Mouse (Mus musculus) NIH3T3 (cell line): ENCODE data around the gene Trip10.

Source experiments
- DNase-seq: peaks from one replicate; pipeline ENCODE4 v3.0.0-alpha.2; 2012; ENCODE audit warnings: low read depth

Gene Trip10

DNA sequence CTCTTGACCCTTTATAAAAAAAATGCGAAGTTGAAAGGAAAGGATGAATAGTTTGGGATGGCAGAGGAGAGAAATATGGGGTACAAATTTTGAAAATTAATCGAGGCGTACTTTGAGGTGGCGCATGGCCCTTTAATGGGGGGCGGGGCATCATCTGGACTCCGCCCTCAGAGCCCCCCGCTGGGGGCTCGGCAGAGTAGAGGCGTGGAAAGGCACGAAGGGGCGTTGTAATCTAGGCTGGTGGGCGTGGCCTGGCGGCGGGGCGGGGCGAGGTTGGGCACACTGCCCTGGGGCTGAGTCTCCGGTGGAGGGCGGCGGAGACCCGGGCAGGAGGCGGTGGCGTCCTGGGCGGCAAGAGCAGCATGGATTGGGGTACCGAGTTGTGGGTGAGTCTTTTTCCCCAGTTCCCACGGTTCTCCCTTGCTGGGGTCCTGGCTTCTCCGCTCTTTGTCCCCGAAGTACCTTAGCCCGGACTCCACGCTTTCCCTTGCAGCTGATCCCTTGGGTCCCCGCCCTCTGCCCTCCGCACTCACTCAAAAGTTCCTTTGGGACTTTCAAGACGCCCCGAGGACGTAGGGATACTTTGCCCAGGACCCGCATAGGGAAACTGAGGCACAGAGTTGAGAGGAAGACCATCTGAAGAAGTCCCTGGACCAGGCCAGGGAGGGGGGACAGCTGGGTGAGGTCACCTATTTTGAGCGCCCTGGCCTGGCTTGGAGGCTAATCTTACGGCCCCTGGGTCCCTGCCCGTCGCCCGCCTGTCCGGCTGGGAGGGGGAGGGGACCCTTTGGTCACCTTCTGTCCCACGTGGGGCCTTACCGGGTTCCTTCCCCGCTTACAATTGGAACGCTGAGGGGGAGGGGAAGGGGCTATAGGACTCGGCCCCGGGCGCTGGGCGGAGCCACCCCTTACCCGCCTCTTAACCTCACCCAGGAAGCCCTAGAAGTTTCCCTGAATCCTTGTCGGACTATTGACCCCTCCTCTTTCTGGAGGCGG is at the start of gene Trip10:
TSS of gene Trip10 (plus strand) at position 270 of the 996 bp plus-strand sequence.
- DNase-seq, result peak; percentile 98

DNA sequence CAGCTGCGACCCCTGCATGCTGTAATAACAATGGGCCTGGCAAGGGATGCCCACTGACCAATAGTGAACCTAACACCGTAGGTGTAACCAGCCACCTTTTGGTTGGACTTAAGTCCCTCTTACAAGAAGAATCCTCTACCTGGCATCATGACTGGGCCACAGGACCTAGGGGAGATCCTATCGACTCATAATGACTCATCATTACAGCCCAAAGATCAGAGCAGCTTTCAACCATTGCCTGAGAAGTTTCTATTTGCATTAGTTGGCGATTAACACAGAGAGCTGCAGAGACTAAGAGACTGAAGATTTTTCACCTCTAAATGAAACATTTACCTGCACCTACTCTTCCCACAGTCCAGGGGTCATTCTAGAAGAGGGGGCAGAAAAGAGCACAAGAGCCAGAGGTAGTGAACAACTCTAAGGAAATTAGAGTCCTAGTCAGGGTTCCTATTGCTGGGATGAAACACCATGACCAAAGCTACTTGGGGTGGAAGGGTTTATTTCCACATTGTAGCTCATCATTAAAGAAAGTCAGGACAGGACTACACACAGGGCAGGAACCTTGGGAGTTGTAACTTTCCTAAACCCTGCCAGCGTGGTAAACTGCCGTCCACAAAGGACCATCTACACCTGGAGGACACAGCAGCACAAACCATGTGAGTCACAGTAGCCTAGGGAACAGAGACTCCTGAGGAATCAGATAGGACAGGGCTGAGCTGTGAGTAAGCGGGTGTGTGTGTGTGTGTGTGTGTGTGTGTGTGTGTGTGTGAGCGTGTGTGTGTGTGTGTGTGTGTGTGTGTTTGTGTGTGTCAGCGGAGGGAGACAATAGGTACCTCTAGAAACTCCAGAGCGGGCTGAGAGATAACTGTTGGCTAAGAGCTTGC is 47.2 kb upstream of the Trip10 start:
- no peak for DNase-seq

DNA sequence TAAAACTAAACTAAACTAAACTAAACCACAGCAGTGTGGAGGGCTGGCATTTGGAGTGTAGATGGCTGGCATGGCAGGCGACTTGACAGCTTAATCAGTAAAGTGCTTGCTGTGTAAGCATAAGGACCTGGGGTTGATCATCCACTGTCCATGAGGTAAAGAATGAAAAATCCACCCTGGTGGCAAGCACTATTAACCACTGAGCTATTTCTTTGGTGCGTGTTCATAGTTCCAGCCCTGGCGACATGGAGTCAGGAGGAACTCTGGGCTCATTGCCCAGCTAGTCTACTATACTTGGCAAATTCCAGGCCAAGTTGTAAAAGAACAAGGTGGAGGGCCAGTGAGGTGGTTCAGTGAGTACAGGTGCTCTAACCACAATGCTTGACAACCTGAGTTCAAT is 41.3 kb upstream of the Trip10 start:
- DNase-seq, result peak; percentile 58

DNA sequence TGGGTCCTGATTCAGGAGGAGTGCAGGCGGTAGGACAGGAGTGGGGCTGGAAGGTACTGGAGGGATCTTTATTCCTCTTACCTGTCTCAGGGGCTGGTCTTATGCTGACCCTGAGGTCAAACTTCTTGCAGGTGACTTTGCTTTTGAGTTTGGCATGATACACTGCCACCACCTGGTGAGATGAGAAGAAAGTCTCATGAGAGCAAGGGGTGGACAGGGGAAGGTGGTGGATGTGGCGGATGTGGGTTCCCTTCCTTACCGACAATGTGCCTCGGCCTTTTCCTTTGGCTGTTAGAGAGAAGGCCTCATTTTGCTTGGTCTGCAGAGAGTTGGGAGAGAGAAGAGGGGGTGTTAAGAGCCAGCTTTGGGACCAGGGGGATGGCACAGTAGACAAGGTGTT is 39.9 kb upstream of the Trip10 start:
- no peak for DNase-seq

DNA sequence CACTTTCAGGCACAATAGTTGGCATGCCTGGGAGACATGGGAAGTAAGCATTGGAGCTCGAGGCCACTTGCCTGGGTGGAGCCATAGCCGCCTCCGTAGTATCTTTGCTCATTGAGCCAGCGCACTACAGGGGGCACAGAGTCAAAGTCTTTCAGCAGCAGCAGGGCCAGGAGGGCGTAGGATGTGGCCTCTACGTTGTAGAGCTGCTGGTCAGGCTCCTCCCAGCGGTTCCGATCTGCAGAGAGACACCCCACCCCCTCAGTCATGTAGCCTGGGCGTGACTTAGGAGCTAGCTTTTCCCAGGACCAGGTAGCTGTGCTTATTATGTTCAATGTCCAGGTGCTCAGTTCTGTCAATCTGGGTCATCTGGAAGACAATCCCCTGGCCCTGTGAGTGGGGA is 37.8 kb upstream of the Trip10 start:
- no peak for DNase-seq

DNA sequence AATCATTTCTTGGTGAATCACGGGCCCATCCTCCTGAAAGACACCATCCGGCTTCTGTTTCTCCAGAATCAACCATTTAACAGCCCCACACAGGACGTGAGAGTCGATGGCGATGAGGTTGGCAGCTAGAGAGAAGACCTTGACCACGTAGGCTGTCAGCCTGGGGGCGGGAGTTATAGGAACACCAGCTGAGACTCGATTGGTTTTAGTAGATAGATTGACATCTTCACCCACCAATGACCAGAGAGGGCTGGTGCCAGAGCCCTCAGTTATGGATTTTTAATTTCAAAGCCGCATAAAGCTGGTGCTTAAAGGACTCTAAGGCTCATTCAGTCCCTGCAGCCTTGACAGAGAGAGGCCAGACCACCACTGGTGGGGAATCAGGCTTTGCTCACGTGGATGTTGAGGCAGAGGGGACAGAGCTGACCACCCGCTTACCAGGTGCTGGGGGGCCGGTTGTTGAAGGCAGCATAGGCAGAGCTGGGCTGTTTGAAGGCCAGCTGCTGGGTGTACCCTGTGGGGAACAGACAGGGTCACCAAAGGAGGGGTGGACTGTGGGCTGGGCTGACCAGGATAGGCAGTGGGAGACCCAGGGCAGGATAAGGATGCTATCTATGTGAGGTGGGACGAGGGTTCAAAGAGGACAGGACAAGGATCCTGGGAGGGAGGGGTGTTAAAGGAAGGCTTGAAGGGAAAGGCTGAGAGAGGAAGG is 34.4 kb upstream of the Trip10 start:
- DNase-seq, result no peak

DNA sequence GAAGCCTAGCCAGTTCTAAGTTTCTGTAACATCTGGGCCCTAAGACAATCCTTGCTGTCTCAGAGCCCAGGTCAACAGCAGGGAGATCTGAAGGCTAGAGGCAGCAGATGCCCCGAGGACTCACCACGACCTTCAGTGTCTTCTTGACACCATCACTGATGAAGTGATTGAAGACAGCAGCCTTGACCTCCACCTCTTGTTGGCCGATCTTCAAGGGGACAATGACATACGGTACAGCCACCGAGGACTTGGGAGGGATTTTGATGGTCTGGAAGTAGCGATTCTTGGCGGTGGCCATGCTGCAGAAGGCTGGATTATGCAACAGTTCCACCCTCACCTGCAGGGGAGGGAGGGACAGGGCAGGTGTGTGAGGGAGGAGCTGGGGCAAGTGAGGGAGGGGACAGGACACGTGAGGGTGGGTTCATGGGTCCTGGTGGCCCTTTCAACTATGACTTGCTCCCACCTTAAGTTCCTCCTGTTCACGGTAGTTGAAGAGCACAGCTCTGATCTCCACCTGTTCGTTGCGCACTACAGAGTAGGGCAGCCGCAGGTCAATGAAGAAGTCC is 30.8 kb upstream of the Trip10 start:
- no peak for DNase-seq

DNA sequence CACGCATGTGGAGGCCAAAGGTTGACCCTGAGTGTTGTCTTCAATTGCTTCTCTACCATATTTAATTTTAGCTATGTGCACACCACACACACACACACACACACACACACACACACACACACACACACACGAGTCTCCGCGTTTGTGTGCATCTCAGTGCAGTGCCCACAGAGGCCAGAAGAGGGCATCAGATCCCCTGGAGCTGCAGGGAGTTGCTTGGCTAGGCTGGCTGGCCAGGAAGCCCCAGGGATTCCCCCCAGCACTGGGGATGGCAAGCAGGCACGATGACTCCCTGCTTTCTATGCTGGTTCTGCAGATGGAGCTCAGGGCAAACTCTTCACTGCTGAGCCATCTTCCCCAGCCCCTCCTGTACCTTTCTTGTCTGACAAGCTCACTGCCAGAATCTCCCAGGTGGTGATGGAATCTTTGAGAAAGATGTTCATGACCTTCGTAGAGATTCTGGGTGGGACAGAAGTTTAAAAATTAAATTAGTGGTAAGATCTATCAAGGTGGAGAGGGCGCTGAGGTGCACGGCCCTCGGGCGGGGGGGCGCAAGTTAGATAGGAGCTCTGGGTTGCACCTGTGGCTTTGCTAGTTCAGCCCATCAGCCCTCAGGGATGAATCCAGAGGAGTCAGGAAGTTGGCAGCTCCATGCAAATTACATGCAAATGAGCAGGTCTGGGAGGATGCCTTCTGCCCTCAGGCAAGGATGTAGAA is 29.9 kb upstream of the Trip10 start:
- DNase-seq, result peak; percentile 89

DNA sequence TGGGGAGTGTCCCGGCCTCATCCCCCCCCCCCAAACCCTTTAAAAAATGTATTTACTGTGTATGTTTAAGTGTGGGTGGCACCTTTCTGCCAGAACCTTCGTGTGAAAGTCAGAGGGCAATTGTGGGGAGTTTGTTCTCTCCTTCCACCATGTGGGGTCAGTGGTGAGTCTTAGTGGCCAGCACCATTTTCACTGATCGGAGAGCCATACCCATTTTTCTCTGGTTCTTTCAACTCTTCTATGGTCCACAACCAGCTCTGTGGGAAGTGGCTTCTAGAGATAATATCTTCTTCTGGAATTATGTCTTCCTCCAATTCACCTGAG is 29.4 kb upstream of the Trip10 start:
- DNase-seq, result peak; percentile 74

DNA sequence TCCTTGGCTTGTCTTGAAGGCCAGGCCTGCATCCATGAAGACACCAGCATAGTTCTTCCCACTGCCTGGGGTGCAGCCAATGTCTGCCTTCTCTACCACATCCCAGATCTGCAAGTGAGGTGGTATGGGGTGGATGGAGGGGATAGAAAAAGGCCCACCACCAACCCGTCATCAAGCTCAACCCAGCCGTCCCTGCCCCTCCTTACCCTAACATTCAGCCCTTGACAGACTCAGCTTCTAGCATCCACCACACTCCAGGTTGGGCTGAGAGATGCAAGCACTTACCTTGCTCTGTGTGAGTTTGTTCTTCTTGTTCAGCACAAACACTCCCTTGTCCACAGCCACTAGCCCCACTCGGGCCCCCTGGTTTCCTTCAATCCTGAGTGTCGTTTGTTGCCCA is 27.3 kb upstream of the Trip10 start:
- no peak for DNase-seq

DNA sequence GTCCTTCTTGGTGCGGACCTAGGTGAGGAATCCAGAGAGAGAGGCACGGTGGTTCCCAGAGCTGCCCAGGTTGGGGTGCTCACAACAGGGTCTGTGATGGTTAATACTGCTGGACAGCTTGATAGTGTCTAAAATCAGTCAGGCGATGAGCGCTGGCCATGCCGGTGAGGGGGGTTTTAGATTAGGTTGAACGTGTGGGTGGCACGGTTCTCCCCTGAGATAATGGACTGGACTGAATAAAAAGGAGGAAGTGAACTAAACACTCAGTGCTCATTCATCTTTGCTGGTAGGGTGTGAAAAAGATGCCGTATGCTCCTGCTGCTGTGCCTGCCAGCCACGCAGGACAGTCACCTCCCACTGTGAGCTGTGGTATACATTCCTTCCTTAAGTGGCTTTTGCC is 25.9 kb upstream of the Trip10 start:
- DNase-seq, result no peak

DNA sequence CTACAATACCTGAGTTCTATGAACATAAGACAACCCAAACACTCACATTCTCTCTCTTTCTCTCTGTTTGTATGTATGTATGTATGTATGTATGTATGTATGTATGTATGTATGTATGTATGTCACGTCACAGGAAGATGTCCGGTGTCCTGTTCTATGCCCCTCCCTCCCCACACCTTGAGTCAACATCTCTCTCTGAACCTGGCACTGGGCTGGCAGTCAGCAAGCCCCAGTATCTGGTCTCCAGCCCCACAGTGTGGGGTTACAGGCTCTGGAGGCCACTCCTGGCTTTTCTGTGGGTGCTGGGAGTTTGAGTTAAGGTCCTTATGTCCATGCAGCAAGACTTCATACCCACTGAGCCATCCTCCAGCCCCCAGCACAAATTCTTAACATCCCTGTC is 21.8 kb upstream of the Trip10 start:
- no peak for DNase-seq

DNA sequence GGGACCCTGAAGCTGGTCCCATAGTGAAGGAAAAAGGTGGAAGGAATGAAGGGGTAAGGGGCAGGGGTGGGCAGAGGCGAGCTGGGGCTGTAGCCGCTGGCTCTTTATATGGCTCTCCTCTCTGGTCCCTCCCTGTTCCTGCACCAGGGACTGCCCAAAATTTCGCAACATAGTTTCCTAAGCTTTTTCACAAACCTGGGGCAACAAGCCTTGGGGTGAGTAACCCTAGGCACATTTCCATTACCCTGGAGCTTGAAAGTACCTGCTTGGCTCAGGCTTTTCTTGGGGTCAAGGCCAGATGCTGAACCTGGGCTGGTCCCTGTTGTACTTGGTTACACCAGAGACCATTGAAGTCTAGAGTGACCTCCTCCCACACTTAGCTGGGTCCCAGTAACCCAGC is 21.2 kb upstream of the Trip10 start, which contains the start of gene C3:
TSS of gene C3 (minus strand) at position 123 of the 400 bp plus-strand sequence.
- peak; percentile 53 for DNase-seq

DNA sequence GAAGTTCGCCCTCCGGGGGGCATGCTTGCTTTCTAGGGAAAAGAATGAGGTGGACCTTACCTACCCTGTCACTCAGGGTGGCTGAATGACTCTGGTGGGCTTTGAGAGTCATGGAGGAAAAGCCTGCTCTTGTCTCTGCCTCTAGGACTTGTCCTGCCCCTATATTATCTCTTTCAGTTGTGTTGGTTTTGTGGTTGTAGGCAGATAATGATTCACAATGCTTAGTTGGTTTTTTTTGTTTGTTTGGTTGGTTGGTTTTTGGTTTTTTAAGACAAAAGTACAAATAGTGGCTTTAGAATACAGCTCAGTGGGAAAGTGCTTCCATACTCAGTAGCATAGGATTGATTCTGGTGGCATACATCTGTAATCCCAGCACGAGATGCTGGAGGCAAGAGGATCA is 20.4 kb upstream of the Trip10 start:
- no peak for DNase-seq

DNA sequence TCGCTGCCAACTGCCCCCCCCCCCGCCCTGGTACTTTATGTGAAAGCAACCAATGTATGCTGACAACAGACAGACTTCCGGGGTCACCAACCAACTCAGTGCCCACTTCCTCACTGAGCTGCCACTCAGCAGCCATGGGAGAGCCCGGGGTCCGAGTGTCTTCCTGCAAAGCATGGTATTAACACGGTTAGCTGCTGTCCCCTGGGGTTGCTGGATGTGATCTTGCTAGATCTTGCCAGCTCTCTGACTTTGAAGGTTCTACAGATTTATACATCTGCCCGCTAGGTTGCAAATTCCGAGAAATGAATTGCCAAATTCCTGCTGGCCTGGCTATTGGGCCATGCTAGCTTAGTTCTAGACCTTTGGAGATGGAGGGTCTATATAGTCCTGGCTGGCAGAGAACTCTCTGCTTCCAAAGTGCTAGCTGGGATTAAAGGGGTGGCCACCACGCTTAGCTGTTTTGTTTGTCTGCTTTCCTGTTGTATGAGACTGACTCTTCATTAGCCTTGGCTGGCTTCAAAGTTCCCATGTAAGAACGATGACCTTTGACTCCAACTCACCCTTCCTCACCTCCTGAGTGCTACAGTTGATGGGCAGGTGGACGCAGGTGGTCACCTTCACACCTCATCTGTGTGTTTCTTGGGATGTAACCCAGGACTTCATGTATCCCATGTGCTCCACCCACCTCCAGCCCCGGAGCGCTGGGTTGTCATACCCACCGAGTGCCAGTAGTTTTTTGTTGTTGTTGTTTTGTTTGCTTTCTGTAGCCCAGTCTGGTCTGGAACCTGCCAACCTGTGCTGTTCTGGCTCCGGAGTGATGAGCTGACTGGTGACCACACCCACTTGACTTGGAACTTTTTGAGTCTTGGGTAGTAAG is 19.2 kb upstream of the Trip10 start:
- DNase-seq, result no peak

DNA sequence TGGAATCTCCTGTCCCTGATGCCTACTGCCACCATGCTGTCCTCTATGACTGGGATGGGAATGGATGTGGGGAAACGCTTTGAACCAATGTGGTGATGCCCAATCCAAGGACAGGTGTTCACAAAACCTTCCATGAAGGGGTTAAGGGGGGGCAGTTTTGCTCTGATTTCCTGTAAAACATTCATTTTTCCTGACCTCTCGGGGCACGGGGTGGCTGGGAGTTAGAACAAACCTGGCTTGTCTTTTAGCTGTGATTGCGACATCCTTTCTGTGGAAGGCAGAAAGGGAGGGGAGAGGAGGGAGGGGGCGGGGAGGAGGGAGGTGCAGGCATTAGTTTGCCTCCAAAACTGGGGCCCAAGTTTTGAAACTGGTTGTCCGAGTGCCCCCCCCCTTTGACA is 18.5 kb upstream of the Trip10 start:
- peak; percentile 81 for DNase-seq

DNA sequence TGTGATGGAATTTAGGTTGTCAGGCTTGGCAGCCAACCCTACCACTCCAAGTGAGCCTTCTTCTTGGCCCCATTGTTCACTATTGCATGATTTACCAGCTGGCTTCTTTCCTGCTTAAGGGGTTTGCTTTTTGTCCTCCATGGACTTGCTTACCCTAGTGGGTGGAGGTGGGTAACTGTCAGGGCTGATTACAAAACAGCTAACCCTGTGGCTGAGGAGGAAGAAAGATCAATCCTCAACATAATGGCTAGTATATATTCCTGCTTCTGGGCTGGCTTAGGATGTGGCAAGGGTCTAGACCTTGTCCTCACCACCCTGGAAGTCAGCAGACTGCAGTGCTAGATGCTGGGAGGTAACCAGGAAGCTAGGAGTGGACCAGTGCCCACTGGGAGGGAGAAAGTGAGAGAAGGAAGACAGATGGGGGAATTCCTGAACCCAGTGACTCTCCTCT is 17.9 kb upstream of the Trip10 start:
- peak; percentile 83 for DNase-seq

DNA sequence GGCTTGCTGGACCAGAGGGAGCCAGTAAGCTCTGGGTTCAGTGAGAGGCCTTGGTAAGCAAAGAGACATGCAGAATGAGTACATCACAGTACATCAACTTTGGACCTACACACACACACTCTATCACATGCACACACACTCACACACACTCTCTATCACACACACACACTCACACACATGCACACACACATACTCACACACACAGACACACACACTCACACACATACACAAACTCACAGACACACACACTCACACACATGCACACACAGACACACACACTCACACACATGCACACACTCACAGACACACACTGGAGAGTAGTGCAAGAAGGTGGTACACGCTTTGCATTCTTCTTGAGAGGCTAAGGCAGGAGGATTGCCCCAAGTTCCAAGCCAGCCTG is 17.1 kb upstream of the Trip10 start:
- DNase-seq, result no peak

DNA sequence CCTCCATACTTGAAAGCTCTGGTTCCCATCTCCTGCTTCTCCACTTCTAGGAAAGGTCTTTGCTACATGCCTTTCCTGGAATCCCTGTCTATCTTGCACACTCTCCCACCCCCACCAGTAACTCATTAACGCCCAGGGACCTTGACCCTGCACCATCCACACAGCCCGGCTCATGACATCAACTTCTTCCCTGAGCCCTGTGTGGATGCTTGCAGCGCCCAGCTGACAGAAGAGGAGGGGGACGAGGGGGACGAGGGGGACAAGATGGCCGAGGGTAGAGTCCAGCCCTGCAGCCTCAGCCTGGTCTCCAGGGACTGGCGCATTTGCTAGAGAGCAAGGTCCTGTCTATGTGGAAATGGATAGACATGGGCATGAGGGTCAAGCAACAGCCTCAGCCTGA is 16.2 kb upstream of the Trip10 start:
- DNase-seq, result no peak

DNA sequence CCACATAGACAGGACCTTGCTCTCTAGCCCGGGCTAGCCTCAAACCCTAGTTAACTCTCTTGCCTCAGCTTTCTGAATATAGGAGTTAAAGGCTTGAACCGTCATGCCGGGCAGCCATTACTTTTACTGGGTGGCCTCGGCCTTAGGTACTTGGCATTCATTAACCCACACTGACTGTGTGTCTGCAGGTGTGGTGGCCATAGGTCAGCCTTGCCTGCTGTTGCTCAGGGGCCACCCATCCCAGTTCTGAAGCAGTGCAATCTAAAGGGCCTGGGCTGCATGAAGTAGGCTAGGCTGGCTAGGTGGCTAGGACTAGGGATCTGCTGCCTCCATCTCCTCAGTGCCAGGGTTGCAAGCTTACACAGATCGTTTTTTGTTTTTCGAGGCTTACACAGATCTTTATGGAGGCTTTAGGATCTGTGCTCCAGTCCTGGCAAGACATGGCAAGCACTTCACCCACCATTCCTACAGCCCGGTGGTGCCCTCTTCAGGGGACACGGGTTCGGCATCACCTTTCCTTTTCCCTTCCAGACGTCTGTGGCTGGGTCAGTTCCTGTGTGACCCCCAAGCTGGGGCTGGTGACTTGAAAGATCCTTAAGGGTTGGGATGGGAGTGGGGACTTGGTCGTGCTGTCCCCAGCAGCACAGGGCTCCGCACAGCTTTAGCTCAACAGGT is 14.9 kb upstream of the Trip10 start:
- DNase-seq, result peak; percentile 32
